Mouse (Mus musculus) frontal cortex, adult 2 months (tissue): ENCODE measurements around the gene Arhgap32. TPM values are rescaled to one million over a fixed set of nuclear protein-coding genes. Genes with fewer than 3 reads are reported as not detected.
"Not testable (repeated sequence)": the region's sequence is repeated elsewhere in the genome, so short reads cannot be mapped to it uniquely, and the experiment has no call there.

Experiments
- DNase-seq, 2 experiments: peaks; one replicate each; pipeline ENCODE4 v3.0.0; 2022; ENCODE audit warnings: low spot score in 1 of 2; ENCODE audit errors: extremely low spot score in 1 of 2
- polyA plus RNA-seq: library from polyadenylated mRNA; depleted of rRNA; stranded (reverse); fragments of >200 nt; gene quantifications from 2 replicates; pipeline ENCODE4 v1.2.3, GENCODE M21; 2012

Arhgap32 gene
- polyA plus RNA-seq, 1 experiment: 54.9 TPM

DNA sequence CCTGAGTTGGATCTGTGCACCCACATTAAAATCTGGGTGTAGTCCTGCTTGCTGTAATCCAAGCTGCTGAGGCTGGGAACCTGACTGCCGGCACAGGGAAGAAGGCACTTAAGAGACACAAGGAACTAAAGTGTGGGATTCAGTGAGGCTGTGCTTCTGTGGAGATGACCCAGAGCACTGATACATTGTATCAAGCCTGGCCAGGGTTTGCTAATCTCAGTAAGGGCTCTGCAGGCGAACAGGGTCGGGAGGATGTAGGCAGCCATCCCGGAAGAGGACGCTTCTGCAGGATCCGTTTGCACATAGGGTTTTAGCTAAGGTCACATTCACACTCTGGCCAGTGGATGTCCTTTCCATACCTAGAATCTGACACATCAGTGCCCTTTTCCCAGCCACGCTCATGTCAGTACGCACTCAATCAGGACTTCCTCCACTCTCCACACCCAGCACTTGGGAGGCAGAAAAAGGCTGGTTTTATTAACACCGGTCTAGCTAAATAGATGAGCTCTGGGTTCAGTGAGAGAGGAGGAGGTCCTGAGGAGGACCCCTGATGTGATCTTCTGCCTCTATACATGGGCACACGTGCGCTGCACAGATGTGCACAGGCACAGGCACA lies 20.9 kb downstream of the Arhgap32 start:
- DNase-seq: no peak

DNA sequence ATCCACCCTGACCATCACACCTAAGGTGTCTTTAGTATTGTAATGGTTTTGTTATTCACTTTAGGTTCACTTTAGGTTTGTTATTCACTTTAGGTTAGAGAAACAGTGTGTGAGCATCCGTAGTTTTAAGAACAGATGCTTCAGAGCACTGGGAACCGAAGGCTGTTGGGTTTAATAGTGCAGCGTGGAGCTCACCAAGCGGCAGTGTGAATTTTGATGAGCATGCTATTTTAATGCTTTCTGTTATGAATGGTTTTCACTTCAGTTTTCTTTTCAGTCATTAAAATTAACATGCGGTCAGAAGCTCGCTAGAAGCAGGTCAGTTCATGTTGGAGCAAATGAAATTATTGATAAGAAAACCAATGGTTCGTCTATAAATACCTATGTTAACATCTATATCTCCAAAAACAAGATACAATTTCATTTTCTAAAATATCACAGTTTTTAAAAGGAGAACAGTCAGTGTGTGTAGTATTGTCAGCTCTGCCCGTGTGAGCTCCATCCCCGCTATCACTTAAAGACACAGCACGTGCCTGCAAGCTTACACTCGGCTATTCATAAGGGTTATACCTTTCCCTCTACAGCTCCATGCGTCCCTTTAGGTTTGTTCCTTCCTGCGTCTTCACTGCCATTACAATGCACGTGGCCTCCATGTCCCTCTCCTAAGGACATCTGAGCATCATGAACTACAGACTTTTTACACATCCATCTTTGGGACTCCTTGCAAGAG lies 21.9 kb downstream of the Arhgap32 start:
- DNase-seq: peak in 1 of 2 experiments; percentile 32

DNA sequence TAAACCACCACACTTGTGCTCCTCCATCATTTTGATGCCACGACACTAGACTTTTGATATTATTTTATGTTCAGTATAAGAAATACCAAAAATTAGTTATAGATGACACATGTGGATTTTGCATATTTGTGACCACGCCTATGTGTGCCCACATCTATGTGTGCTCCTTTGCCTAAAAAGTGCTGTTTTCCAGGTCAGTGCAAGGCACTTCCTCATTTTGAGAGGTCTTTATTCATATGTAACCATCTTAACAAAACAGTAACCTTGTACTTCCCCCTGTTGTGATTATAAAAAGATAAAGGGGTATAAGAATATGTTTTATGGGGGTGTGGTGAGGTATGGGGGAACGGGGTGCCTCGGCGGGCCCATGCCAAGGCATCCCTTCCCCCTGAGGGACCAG lies 22.7 kb downstream of the Arhgap32 start:
- no peak for DNase-seq

DNA sequence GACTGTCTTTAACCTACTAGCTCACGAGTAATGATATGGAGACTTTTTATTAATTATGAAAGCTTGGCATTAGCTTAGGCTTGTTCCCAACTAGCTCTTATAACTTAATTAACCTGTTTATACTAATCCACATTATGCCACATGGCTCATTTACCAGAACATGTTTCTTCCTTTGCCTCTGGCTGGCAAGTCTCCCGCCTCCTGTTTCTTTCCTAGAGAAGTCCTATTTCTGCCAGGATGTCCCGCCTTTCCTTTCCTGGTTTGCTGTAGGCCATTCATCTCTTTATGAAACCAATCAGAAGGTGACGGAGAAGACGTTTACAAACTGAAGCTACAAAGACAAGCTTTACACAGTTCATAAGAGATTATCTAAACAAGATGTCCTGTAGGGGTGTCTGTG lies 23.7 kb downstream of the Arhgap32 start:
- no peak for DNase-seq

DNA sequence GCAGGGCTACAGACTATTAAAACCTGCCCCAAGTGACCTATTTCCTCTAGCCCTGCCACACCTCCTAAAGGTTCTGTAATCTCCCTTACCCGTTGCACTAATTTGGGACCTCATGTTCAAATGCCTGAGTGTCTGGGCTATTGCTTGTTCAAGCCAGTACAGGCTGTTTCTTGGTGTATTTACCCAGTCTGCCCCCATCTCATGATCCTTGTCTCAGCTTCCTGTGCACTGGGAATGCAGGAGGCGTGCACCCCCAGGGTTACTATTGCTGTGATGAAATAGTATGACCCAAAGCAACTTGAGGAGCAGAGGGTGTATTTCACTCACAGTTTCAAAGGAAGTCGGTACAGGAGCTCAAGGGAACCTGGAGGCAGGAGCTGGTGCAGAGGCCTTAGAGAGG lies 26.9 kb downstream of the Arhgap32 start:
- no peak for DNase-seq

DNA sequence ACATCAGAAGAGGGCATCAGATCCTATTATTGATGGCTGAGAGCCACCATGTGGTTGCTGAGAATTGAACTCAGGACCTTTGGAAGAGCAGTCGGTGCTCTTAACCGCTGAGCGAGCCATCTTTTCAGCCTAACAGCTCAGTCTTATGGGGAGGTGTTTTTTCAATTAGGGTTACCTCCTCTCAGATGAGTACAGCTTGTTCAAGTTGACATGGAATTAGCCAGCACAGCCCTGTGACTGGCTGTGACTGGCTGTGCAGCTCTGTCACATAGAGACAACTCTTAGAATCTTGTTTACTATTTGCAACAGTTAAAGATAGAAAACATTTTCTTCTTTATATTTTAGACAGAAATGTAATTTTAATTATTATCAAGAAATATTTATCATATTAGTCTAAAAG lies 27.5 kb downstream of the Arhgap32 start:
- no peak for DNase-seq

DNA sequence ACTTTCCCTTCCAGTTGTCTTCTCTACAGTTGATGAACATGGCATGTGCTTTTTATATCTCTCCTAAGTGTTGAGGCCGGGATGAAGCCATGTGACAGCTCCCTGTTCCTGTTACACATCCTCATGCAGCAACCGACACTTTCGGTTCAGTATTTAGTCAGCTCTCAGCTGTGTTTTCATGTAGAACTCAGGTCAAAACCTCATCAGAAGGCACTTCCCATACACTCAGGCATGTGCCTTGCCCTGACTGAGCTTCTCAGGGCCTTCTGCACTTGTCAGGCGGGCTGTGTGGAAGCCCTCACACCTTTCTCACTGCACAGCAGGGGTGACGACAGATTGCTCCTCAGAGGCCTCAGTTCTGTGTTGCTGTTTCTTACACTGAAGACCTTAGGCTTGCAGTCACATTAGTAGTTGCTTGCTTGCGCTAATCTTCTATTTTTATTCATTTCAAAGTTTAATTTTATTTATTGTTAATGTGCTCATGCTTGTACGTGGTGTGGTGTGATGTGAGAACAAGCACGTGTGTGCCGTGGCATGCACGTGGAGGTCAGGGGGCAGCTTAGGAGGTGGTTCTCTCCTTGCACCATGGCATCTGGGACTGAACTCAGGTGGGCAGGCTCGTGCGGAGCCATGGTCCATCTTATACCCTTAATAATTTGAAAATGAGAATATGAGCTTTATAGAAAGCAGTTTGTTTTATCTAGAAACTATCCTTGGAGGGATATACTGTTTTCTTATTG lies 30.5 kb downstream of the Arhgap32 start:
- no peak for DNase-seq

DNA sequence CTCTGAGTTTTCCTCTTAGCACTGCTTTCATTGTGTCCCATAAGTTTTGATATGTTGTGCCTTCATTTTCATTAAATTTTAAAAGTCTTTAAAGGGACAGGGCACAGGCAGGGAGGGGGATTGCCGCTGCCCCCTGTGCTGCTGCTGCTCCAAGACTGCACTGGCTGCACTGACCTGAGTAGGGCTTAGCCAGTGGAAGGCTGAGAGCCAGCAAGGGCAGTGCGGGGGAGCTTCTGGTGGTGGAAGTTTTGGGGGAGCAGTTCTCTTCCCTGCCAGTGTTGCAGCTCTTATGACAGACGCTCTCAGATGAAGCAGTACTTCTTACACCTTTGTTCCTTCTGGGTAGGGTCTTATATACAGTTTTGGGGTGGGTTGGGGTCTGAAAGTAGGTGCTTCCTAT lies 33.3 kb downstream of the Arhgap32 start:
- DNase-seq: no peak

DNA sequence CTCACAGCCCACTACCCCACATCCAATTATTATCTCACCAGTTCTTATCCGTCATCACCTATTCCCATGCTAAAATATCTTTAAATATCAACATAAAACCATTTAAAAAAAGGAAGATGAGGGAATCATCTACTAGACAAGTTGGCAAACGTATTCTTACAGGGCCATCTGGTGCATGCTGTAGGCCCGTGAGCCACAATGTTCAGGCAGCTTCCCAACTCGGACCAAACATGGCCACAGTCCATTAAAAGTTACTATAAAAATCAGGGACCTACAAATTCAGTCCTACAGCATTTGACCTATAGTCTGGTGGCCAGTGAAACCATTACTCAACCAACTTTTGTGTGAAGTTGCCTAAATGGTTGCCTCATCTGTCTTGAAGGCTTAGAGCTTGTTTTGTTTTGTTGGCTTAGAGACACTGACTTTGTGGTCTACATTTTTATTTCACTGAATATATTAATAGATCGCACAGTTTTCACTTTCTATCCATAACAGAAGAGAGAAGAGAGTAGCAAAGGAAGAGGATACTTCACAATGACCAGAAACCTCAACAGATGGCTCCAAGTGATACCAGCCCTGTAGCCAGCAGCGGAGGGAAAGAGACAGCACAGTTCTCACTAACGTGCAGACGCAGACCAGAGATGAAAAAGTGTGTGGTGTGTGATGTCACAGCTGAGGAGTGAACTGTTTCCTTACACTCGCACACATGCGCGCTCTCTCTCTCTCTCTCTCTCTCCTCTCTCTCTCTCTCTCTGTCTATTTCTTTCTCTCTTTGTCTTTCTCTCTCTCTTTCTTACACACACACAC lies 34.1 kb downstream of the Arhgap32 start:
- DNase-seq: no peak

DNA sequence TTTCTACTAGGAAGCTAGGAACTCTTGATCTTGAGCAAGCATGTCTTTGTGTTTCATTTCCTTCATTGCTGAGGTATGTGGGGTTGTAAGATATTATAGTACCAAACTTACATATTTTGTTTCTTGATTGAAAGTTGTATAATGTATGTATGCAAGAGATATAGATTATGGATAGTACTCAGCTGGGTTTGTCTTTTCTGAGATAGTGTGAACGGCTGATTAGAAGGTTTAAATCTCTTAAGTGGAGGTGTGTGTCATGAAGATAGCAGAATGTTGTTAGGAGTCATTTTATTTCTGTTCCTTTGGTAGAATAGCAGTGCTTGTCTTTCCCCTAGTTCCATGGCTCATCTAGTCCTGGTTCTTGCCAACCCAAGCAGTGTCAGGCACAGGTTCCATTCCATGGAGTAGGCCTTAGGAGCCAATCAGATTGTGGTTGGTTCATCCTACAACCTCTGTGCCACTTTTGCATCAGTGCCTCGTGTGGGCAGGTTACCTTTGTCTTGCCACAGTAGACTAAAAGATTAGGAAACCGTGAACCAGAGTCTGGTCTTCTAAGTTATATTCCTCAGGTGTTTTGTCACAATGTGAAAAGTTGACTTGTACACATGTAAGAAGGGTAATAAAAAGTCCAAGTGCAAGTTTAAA lies 38.9 kb downstream of the Arhgap32 start:
- no peak for DNase-seq

DNA sequence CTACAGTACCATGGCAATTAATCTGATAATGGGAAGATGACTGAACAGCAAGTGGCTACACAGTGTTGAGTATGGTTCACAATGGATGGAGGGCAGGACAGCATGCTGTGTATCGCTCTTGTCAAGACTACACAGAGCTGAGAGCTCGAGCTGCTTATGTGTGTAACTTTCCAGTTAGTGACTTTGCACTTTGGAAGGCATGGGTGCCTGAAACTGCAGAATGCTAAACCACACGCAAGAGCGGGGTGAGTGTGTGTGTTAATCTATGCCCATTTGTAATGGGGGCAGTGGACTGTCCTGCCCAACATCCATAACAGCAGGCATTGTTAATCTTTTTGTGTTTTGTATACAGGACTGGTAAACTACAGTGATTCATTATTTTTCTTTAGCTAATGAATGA lies 40.8 kb downstream of the Arhgap32 start:
- DNase-seq: no peak

DNA sequence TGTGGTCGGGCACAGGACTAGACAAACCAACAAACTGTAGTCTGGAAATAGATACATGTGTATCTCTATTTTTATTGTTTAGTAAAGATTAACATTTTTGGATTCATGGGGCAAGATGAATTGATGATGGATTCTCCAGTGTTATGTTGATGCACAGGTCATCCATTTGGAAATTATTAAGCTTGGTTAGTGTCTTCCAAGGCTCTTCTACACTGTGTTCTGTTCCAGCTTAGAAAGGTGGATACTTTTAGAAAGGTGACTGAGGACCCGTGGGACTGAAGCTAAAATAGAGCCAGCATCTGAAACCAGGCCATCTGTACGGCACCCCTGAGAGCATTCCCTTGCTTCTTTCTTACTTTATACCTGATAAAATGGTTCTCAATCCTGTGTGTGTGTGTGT lies 41.3 kb downstream of the Arhgap32 start:
- DNase-seq: no peak

DNA sequence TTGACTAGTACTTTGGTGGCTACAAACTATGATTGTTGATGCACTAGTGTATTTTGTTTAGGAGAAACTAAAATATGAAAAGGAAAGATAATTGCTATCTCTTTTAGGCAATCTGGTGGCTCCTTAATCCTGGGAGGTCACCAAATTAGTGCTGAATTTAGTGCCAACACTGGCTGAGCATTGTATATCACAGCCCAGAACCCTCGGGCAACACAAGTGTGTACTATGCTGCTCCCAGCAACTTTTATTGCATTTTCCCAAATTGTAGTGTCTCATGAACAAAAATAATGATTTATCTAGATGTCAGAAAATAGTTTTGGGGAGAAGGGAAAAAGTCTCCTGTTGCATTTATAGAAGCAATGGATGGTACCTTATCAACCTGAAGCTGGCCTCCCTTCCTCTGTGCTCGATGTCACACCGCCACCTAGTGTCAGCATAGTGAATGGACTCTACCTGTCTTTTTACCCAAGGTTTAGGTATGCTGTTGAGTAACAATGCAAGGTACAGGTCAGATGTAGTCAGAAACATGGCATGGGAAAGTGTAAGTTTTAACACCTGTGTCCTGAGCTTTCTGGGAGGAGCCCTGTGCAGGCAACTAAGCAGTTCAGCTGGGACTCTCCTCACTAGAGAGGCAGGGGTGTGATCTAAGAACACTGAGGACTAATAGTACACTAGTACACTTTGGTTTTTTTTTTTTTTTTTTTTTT lies 43.1 kb downstream of the Arhgap32 start:
- DNase-seq: peak in 1 of 2 experiments; percentile 85

DNA sequence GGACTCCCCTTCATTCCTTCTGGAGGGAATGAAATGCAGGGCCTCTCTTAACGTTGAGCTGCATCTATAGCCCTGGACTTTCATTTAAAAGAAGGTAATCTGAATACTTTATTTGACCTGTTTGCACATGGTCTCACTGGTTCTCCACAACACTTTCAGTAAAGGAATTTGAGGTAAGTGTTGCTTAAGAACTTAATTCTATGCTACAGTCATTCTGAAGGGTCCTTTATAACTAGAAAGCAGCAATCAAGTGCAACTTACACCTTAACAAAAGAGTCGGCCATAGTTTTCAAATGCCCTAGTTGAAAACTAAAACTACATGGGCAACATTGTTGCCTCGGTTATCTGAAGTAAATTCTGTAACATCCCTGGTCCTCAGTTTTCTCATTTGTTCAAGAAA lies 43.8 kb downstream of the Arhgap32 start:
- no peak for DNase-seq

DNA sequence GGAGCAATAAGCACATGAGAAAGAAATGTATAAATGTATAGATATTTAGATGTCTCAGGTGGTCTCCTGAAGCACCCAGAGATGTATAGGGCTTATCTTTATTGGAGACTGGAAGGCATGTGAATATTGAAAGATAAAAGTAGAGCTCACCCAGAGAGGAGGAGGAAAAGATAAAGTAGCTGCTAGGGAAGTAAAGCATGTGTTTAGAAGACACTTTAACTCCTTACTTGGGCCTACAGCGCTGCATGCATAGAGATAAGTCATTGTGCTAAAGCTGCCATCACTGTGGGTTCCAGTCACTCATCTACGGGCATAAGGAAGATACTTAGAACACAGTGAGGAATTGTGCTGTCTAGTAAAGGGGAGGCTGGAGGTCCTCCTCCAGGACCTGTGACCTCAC lies 46.9 kb downstream of the Arhgap32 start:
- DNase-seq: no peak

DNA sequence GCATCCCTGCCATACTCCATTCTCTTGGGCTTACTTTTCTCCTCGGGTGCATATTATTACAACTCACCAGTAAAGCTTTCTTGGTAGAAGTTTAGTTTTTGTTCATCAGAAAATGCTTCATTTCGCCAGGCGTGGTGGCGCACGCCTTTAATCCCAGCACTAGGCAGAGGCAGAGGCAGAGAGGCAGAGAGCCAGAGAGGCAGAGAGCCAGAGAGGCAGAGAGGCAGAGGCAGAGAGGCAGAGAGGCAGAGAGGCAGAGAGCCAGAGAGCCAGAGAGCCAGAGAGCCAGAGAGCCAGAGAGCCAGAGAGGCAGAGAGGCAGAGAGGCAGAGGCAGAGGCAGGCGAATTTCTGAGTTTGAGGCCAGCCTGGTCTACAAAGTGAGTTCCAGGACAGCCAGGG lies 47.9 kb downstream of the Arhgap32 start:
- not testable (repeated sequence) for DNase-seq

DNA sequence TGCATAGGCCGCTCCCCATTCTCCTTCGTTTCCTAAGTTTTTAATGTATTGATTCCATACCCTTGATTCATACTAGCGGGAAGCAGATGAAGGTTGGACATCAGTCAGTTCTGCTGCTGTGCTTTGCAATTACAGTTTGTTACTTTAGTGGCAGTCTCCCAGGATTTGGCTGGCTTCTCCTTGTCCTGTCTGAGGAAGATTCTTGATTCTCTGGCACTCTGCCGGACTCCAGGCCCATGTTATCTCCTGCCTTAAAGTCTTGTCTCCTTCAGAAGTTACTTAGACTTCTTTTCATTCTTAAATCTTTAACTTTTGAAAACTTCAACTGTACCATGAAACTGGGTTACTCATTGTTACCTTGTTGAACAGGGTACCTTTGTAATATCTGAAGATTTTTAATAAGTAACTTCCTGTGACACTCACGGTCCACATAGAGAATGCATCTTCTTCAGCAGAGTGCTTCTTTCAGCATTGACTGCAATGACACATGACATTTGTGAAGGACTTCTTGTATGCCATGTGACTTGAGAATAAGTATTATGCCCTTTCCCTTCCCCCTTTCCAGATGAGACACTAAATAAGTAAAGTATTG lies 52.7 kb downstream of the Arhgap32 start:
- no peak for DNase-seq

DNA sequence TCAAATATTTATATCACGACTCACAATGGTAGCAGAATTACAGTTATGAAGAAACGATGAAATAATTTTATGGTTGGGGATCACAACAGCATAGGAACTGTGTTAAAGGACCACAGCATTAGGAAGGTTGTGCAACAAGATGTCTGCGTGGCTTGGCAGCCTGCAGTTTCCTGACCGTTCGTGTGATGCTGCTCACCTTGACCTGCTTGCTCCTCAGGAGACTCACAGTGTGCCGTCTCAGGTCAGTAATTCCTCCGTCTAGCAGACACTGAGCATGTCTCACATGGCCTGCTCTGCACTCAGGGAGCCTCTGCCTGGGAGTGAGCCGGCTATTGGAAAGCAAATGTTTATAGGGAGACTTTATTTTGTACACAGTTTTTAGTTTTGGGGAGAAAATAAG lies 54.8 kb downstream of the Arhgap32 start:
- no peak for DNase-seq

DNA sequence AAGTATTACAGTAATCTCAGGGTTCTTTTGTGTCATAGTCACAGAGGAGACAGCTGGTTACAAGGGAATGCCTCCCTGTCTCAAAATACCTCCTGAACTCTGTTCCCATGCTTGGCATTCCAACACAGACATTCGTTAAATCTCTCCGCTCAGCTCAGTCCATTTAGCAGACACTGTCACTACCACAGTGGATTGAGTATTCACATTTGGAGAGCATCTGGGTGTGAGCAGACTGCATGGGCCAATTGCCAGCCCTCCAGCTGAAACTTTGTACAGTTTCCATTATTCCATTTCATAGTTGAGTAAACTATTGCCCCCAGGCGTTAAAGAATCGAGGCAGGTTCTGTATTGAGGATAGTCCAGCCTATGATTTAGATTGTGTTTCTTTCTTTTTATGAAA lies 60.7 kb downstream of the Arhgap32 start:
- DNase-seq: no peak

DNA sequence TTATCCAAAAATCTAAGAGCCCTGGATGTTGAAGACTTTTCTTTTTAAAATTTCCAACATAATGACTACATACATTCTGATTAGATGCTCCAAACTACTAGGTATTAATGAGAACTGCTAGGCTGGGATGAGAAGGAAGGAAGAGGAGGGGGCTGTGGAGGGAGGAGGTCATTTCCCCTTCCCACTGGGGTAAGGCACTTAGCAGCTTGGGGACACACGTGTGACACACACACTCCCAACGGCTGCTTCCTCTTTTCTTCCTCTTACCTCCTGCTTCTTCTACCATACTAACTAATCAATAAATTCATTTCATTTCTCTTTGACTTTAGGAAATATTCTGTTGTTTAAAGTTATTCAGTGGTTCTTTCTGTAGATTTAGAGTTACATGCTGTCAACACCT lies 65.2 kb downstream of the Arhgap32 start:
- DNase-seq: no peak
